Mouse (Mus musculus): ENCODE data around the gene Unc13c.

The Unc13c gene

GRCm38 (mm10) chr9:73882393-73882919 is 86.3 kb downstream of the Unc13c start:
- in situ Hi-C loops (cut with MboI, MseI): no loop called here

DNA sequence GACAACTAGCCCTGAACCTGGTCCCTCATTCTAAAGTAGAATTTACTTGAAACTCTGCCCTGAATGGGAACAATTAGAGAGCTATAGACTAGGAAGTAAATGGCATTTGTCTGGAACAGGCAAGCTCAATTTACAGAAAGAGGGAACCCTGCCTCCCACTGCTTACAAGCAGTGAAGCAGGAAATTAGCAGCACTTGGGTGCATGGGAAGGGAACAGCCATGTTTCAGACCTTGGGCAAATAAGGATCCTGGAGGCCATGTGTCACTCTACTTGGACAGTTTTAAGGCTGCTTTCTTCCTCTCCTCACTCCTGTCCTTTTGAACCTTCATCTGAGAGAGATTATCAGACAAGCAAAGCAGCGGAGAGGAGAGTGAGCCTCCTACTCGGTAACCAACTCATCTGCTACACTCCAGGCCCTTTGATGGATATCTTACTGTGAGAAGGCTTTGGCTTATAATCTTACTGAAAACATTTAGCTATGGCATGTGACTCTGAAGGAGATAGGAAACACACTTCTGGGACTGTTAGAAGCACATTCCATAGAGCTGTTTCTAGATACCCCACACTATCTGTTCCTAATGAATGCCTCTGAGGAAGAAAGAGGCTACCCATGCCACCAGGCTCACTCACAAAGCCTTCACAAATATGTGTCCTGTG is 101.2 kb downstream of the Unc13c start:
- in situ Hi-C loops (cut with MboI, MseI): no loop called here

- in situ Hi-C loops (cut with MboI, MseI): no loop called here
These were observed 102.1 kb downstream of the Unc13c start for GRCm38 (mm10) chr9:73866666-73867065.

DNA sequence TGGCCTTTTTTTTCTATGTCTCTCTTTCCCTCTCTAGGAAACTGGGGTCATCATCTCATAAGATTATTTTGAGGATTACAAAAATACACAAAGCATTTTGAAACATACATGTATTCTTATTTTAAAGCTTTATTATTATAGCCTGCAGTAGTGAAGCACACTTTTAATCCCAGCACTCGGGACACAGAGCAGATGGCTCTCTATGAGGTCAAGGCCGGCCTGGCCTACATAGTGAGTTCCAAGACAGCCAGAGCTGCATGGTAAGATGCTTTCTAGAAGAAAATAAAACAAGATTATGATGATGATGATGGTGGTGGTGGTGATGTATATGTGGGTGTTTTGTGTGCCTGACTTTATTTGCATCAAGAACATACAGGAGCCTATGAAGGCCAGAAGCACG is 109.3 kb downstream of the Unc13c start:
- in situ Hi-C loops (cut with MboI, MseI): no loop called here

DNA sequence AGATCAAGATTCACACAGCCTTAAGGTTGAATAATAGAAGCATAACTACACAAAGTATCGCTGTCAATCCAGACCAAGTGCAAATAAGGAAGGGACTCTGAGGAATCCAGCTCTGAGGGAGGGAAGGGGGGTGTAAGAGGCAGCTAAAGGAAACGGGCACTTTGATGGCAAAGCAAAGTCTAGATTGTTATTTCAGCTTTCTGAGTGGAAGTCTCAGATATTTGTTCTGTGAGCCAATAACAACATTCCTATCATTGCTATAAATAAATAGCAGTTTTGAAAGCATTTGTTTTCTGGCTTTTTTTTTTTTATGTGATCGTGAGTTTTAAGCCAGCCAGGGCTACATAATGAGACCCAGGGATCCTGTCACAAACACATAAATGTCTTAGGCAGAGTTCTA is 114.5 kb downstream of the Unc13c start:
- in situ Hi-C loops (cut with MboI, MseI): no loop called here

- in situ Hi-C loops (cut with MboI, MseI): no loop called here
These were observed 162.1 kb downstream of the Unc13c start for GRCm38 (mm10) chr9:73806681-73807080.

DNA sequence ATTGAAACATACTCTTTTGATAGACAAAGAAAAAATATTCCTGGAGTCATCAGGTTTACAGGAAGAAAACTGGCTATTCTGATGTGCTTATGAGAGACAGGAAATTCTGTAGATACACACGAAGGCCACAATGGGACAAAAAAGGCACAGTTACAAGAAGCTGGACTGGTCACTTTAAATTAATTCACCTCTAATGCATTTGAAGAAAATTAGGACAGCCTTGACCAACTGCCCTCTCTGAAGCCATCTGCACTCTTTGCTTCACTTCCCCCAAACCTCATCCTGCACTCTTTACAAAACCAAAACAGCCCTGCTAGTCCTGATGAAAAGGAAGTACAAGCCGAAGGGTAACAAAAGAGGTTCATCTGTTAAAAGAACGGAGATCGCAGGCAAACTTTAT is 194.2 kb downstream of the Unc13c start:
- in situ Hi-C loops (cut with MboI, MseI): no loop called here

- in situ Hi-C loops (cut with MboI, MseI): loop anchor here (10.0 kb wide), 1 partner anchor 230 kb away; no protein-coding TSS in a partner anchor
These were observed 213.6 kb downstream of the Unc13c start for GRCm38 (mm10) chr9:73755185-73755584.

DNA sequence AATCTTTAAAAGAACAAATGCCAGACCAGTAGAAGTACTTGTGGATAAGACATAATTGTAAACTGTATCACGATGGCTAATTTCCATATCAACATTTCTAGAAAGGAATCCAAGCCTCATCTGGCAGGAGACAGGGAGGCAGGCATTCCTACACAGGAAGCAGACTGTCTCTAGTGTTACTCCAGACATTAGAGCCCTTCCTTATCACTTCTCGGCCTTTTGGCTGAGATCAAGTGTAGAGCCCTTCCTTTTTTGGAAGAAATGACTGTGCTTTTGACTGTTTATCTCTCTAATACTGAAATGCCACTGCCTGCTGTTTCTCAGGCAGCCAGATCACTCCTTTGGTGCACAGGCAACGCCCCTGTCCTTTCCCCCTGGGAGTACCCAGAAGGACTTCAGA is 215.3 kb downstream of the Unc13c start:
- in situ Hi-C loops (cut with MboI, MseI): loop anchor here (10.0 kb wide), 1 partner anchor 231 kb away; no protein-coding TSS in a partner anchor

DNA sequence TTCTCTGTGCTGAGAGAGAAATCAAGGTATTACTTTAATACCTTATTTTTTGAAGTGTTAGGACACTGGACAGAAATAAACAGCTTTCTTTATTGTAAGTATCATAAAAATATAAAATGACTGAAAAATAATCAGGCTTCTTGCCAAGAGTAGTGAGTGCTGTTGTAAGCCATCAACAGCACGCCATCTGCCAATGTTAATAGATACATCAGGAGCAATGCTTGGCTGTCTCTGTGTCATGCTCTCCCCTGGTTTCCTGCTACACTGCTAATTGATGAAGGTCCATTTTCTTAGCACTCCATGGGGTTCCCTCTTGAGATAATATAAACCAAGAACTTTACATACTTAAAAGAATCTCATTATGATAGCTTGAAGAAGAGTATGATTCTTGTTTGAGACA is 217.4 kb downstream of the Unc13c start:
- in situ Hi-C loops (cut with MboI, MseI): loop anchor here (10.0 kb wide), 1 partner anchor 233 kb away; no protein-coding TSS in a partner anchor

DNA sequence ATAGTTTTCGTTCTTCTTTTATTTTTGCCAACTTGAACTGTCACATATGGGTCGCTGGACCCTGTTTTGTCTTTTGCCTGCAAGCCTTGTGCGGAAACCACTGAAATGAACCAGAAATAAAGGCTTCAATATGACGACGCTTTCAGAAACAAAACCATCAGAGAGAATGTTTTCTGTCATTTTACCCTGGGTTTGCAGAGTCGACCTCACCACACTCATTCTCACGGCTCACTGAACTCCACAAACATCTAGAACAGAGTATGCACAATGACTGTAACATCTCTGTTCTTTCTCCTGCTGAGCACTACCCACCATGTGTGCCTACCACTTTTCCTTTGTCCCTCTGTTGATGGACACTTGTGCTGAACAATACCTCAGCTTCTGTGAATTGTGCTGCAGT is 234.3 kb downstream of the Unc13c start:
- in situ Hi-C loops (cut with MboI, MseI): no loop called here

- in situ Hi-C loops (cut with MboI, MseI): no loop called here
These were observed 242.8 kb downstream of the Unc13c start for GRCm38 (mm10) chr9:73725717-73726662.

- in situ Hi-C loops (cut with MboI, MseI): no loop called here
These were observed 244.0 kb downstream of the Unc13c start for GRCm38 (mm10) chr9:73724776-73725175.

DNA sequence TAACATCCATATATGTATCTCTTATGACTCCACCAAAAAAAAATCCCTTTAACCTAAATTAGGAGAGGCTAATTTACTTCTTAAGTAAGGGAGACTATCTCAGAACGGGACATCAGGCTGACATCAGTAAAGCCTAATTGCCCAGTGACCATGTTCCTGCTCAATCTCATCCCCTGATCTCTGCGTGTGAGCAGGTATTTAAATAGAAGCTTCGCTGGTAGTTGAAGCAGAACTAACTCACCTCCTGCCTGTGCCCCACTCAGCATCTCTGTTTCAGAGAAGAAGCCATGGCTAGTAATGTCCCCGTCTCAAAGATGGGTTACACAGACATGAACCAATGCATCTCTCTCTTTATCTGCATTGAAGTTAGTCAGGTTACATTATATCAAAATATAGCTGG is 255.3 kb downstream of the Unc13c start:
- in situ Hi-C loops (cut with MboI, MseI): no loop called here

GRCm38 (mm10) chr9:73697103-73697502 is 271.7 kb downstream of the Unc13c start:
- in situ Hi-C loops (cut with MboI, MseI): no loop called here

- in situ Hi-C loops (cut with MboI, MseI): no loop called here
These were observed 287.2 kb downstream of the Unc13c start for GRCm38 (mm10) chr9:73681580-73681979.

DNA sequence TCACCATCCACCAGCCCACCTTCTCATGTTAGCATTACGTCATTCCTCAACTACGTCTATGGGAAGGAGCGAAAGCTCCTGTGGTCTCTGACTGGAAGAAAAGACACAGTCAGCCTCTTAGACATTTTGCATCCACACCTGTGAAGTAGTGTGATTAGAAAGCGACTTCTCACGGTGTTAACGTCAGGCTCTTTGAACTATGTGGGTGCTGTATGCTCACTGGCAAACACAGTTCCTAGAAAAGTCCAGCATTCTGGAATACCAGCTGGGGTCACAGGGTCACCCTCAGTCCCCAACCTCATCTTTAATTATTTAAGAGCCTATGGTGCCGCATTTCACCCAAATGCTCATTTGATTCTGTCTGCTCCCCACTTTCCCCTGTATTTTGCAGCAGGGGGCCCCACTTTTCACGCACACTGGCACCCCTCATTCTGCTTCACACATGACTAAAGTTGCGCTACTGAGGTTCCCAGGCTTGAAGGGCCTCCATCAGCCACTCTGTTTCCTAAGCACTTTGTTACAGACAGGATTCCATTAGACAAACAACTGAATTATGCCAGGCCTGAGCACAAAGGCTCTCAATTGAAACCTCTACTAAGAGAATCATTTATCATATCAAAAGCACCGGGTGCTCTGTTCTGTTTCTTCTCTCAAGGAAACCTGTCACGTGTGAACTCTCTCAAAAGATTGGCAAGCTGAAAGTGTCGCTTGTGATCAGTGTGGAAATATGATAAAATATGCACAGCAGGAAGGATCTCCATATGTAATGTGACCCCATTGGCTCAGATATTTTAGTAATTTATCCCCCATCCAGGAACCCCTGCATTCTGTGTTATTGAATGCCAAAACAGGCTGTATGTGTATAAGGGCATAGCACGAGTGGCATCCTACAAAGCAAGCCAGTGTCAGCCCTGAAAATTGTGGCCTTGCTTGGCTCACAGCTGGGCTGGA is 287.9 kb downstream of the Unc13c start:
- in situ Hi-C loops (cut with MboI, MseI): no loop called here

GRCm38 (mm10) chr9:73671656-73672212 is 297.0 kb downstream of the Unc13c start:
- in situ Hi-C loops (cut with MboI, MseI): no loop called here

DNA sequence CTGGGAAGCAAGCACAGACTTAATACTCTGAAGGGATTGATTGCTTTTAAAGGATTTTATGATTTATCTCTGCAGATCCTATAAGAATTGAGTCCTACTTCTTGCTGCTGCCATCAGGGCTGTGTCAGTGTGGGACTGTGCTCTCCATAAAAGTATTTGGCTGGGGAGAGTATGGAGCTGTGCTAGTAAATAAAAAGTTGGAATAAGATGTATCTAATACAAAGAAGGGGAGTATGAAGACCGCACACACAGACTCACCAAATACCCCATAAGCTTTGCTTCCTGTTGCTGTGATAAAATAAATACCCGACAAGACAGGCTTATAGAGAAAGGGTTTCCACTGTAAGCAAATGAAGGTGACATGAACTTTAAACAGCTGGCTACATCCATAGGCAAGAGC is 298.7 kb downstream of the Unc13c start:
- in situ Hi-C loops (cut with MboI, MseI): no loop called here

DNA sequence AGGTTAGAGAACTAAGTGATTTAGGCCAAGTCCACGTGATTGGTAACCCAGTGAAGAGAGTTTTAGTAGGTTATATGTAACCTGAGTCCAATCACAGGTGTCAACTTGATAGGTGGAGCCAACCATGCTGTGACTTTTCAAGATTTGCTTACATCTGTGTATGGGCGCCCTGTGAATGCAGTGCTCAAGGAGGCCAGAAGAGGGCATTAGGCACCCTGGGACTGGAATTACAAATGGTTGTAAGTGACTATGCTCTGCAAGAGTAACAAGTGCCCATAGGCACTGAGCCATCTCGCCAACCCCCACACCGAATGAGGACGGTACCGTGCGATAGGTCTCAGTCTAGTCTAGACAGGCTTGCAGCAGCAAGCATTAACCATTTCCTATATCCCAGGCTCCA is 305.9 kb downstream of the Unc13c start:
- in situ Hi-C loops (cut with MboI, MseI): no loop called here

GRCm38 (mm10) chr9:73649088-73649487 is 319.7 kb downstream of the Unc13c start:
- in situ Hi-C loops (cut with MboI, MseI): no loop called here

Measured in T-helper 2 cell (primary cell).